Mouse (Mus musculus) heart, embryonic 11.5 days (tissue): ENCODE measurements around the gene Lpcat2. TPM values are rescaled to one million over a fixed set of nuclear protein-coding genes. Genes with fewer than 3 reads are reported as not detected.

Source experiments
- ATAC-seq: fragments of 200-750 bp; cut with Nextera tagmentation; replicated peaks from 2 replicates; pipeline ENCODE4 v1.8.0; 2017; ENCODE audit warnings: moderate library complexity; ENCODE audit not compliant: insufficient number of reproducible peaks, low FRiP score, low TSS enrichment
- H3K27ac ChIP-seq: fragments of 300-500 bp; sonication (generic); 2 replicates; pipeline ENCODE4 v1.5.1; 2014; ENCODE audit warnings: mild to moderate bottlenecking, low read depth, low read length
- H3K27me3 ChIP-seq: fragments of 300-500 bp; sonication (generic); 2 replicates; pipeline ENCODE4 v1.6.1; 2014; ENCODE audit warnings: mild to moderate bottlenecking, low read length, mixed read lengths; ENCODE audit not compliant: control insufficient read depth, insufficient read depth
- H3K36me3 ChIP-seq: fragments of 300-500 bp; sonication (generic); 2 replicates; pipeline ENCODE4 v1.6.1; 2014; ENCODE audit warnings: mild to moderate bottlenecking, low read length, moderate library complexity, mixed read lengths; ENCODE audit not compliant: control insufficient read depth, insufficient read depth
- H3K4me1 ChIP-seq: fragments of 300-500 bp; sonication (generic); 2 replicates; pipeline ENCODE4 v1.6.1; 2014; ENCODE audit warnings: low read length; ENCODE audit not compliant: control insufficient read depth, insufficient read depth
- H3K4me2 ChIP-seq: fragments of 300-500 bp; sonication (generic); 2 replicates; pipeline ENCODE4 v1.6.1; 2014; ENCODE audit warnings: mild to moderate bottlenecking, moderate library complexity
- H3K4me3 ChIP-seq: fragments of 300-500 bp; sonication (generic); 2 replicates; pipeline ENCODE4 v1.5.1; 2014; ENCODE audit warnings: low read depth, low read length
- H3K9ac ChIP-seq: fragments of 300-500 bp; sonication (generic); 2 replicates; pipeline ENCODE4 v1.6.1; 2014; ENCODE audit warnings: mild to moderate bottlenecking, low read depth, low read length, moderate library complexity
- H3K9me3 ChIP-seq: fragments of 300-500 bp; sonication (generic); replicated peaks from 2 replicates; pipeline ENCODE4 v1.6.1; 2016; ENCODE audit warnings: low read length; ENCODE audit not compliant: control insufficient read depth
- WGBS: fragments of 180-500 bp; shearing (Covaris S2); extraction: QIAGEN DNeasy Blood & Tissue Kit; methylation state at CpG from one replicate; pipeline ENCODE4 v1.1.7; 2014; ENCODE audit not compliant: insufficient replicate concordance; 5-methylcytosine and 5-hydroxymethylcytosine counted together
- polyA plus RNA-seq: library from polyadenylated mRNA; unstranded; fragments of >200 nt; fragmentation: Nextera tagmentation; extraction: Ambion mirVana; gene quantifications from 2 replicates; pipeline ENCODE4 v1.2.1, GENCODE M21; 2014

The Lpcat2 gene
- 2.0 and 2.5 TPM in 2 replicates for polyA plus RNA-seq

DNA sequence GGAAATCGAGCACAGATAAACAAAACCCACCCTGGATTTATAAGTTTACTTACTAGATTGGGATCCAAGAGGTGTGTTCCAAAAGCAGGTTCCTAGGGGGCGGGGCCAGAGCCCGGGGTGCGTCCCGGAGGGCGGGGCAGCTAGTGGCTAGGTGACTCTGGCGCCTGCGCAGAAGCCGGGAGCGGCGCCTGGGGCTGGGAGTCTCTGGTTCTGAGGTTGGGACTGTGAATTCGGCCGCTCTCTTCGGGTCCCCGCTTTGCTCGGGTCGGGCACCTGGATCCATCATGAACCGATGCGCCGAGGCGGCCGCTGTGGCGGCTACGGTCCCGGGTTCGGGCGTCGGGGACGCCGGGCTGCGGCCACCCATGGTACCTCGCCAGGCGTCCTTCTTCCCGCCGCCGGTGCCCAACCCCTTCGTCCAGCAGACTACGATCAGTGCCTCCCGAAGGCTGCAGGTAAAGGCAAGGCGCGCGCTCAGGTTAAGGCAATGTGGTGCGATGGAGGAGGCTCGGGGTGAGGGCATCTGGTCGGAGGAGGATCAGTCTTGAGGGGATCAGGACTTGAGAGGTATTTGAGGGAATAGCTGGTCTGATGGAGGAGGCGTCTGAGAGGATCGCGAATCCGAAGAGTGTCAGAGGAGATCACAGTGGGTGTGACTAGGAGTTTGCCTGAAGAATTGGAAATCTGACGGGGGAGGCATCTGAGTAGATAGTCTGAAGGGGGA is at the start of gene Lpcat2:
Gene Lpcat2 (plus strand): TSS at position 169 of the 724 bp plus-strand sequence.
- under 1% methylated on average over 50 of the region's 50 CpGs for WGBS
- peak within 1 kb of the TSS; percentile 87 for H3K4me2 ChIP-seq
- H3K4me3 ChIP-seq: peak within 1 kb of the TSS; percentile 61
- H3K36me3 ChIP-seq: no peaks in the 10 kb centered on the region
- peak within 1 kb of the TSS; percentile 66 for H3K9ac ChIP-seq
- H3K4me1 ChIP-seq: no peaks in the 10 kb centered on the region
- ATAC-seq: 0 out of 2 replicates have a peak, but pooled peaks have one; percentile 22
- H3K9me3 ChIP-seq: no peaks in the 10 kb centered on the region; the same call in 1 of the 2 replicates
- no peak within 1 kb of the TSS for H3K27ac ChIP-seq
- H3K27me3 ChIP-seq: peaks cover 7% of the 10 kb centered on the region; the same call in 1 of the 2 replicates

DNA sequence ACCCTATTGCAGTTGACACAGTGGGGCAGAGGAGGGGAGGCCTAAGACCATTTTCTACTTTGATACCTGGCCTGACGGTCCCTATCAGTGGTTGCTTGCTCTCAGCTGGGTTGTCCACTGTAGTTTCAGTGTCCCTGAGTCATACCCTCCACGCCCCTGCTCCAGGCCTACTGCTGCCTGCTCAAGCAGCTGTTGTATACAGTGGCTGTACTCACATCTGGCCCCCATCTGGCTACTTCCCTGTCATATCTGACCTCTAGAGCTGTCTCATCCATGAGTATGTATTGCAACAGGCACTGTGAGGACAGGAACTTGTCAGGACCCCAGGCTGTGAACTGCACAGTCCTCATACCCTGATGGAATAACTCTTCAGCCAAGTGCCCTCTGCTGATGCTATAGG is 42.4 kb upstream of the Lpcat2 start:
- Histone ChIP-seq H3K9me3 (no peaks in the 10 kb centered on the region), H3K4me3 (no peak overlapping the region), H3K27ac (no peak overlapping the region), H3K9ac (no peak overlapping the region), H3K4me1 (no peaks in the 10 kb centered on the region; the same call in 1 of the 2 replicates), H3K27me3 (peaks cover 5% of the 10 kb centered on the region; the same call in 1 of the 2 replicates), H3K4me2 (no peak overlapping the region), H3K36me3 (no peaks in the 10 kb centered on the region)
- ATAC-seq: no peak
- WGBS: 70% methylated on average over 2 of the region's 2 CpGs

- H3K4me3 ChIP-seq: no peak overlapping the region
- H3K27me3 ChIP-seq: peaks cover 5% of the 10 kb centered on the region; the same call in 1 of the 2 replicates
- no peak overlapping the region for H3K27ac ChIP-seq
- H3K9me3 ChIP-seq: no peaks in the 10 kb centered on the region
- no peak overlapping the region for H3K4me2 ChIP-seq
- no peaks in the 10 kb centered on the region; the same call in 1 of the 2 replicates for H3K4me1 ChIP-seq
- ATAC-seq: 0 out of 2 replicates have a peak, but pooled peaks have one; percentile 47
- H3K9ac ChIP-seq: no peak overlapping the region
- H3K36me3 ChIP-seq: no peaks in the 10 kb centered on the region
- WGBS: 78% methylated on average over 5 of the region's 5 CpGs
Observed at GRCm38 (mm10) chr8:92815661-92816060, 39.5 kb upstream of the Lpcat2 start.

DNA sequence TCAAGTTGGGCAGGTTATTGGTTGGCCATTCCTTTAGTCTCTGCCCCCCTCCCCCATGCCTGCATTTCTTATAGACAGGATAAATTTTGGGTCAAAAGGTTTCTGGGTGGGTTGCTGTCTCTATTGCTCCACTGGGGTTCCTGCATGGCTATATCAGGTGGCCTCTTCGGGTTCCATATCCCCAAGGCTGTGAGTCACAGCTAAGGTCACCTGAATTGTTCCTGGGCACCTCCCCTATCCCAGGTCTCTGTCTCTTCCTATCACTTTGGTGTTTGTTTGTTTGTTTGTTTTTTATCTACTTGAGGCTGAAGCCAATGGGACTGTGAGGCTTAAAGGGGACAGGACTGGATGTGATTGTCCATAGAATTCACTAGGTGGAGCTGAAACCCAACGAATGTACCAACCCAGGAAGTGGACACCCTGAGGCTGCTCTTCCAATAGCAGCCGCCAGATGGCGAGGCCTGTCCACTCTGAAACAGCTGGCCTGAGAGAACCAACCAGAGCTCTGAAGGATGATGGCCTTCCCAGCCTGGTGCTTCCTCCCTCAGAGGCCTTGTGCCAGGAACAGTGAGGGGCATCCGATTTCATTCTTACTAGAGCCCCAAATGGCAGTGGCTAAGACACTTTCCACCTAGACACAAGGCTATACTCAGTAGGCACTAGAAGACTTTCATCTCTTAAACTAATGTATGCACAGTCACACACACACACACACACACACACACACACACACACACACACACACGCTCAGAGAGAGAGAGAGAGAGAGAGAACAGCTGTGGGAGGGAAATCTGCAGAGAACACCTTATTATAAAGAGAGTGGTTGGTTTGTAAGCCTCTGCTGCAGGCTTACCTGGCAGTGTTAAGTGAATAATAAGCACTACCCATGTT is 37.0 kb upstream of the Lpcat2 start:
- Histone ChIP-seq H3K36me3 (no peaks in the 10 kb centered on the region), H3K4me3 (no peak overlapping the region), H3K9me3 (no peaks in the 10 kb centered on the region), H3K4me1 (no peaks in the 10 kb centered on the region; the same call in 1 of the 2 replicates), H3K9ac (no peak overlapping the region), H3K27me3 (peaks cover 5% of the 10 kb centered on the region; the same call in 1 of the 2 replicates), H3K27ac (no peak overlapping the region), H3K4me2 (no peak overlapping the region)
- peak; percentile 53 for ATAC-seq
- WGBS: 25% methylated on average over 6 of the region's 6 CpGs

DNA sequence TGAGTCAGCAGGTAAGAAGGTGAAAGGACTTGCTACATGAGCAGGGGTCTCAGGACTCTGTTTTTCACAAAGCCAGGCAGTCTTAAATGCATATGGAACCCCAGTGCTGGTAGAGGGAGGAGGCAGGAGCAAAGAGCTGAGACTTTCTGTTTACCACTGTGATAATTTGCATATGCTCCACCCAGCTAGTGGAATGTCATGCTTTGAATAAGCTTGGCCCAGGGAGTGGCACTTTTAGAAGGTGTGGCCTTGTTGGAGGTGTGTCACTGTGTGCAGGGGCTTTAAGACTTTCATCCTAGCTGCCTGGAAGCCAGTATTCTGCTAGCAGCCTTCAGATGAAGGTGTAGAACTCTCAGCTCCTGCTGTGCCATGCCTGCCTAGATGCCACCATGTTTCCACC is 34.0 kb upstream of the Lpcat2 start:
- Histone ChIP-seq H3K27ac (no peak overlapping the region), H3K4me3 (no peak overlapping the region), H3K4me2 (no peak overlapping the region), H3K9me3 (no peaks in the 10 kb centered on the region), H3K9ac (no peak overlapping the region), H3K27me3 (peaks cover 5% of the 10 kb centered on the region; the same call in 1 of the 2 replicates), H3K36me3 (no peaks in the 10 kb centered on the region), H3K4me1 (no peaks in the 10 kb centered on the region; the same call in 1 of the 2 replicates)
- ATAC-seq: no peak

DNA sequence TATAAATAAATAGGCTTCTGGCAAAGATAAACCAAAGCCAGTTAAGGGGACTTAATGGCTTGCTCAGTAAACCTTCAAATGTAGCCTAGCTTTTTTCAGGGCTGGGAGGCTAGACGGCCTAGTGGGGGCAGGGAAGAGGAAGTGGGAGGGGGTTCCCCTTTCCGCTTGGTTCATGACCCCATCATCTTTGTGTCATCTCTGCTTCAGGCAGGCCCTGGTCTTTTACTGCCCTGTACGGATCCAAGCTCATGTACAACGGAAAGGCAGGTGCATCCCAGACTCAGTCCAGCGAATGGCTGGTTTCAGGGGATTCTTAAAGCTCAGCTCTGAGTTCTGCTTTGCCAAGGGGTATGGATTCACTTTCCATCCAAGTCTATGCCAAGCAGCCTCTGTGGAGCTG is 32.8 kb upstream of the Lpcat2 start:
- Histone ChIP-seq H3K4me2 (no peak overlapping the region), H3K27me3 (peaks cover 9% of the 10 kb centered on the region), H3K27ac (no peak overlapping the region), H3K9ac (no peak overlapping the region), H3K36me3 (no peaks in the 10 kb centered on the region), H3K4me1 (no peaks in the 10 kb centered on the region; the same call in 1 of the 2 replicates), H3K4me3 (no peak overlapping the region), H3K9me3 (no peaks in the 10 kb centered on the region)
- ATAC-seq: no peak
- WGBS: 74% methylated on average over 5 of the region's 5 CpGs

DNA sequence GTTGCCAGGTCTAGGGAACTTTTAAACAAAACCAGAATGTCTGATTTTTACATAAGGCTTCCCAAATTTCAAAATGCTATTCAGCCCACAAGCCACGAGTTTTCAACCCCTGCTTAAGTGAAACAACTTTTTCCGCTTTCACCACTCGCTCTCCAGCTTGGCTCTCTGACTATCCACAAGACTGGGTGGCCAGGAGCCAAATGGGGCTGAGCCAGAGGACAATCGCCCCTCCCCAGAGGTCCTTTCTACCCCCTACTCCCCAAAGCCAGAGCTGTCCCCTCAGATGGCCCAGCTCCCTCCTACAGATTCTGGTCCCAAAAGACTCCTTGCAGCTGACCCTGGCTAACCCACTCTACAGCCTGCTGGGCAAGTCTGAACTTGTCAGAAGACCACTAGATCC is 29.1 kb upstream of the Lpcat2 start:
- Histone ChIP-seq H3K27ac (no peak overlapping the region), H3K9me3 (no peaks in the 10 kb centered on the region), H3K9ac (no peak overlapping the region), H3K4me3 (no peak overlapping the region), H3K36me3 (no peaks in the 10 kb centered on the region), H3K27me3 (peaks cover 18% of the 10 kb centered on the region), H3K4me2 (no peak overlapping the region), H3K4me1 (no peaks in the 10 kb centered on the region; the same call in 1 of the 2 replicates)
- WGBS: 67% methylated on average over 4 of the region's 4 CpGs
- ATAC-seq: no peak

GRCm38 (mm10) chr8:92827243-92828034 is 27.7 kb upstream of the Lpcat2 start, which contains the start of gene Mmp2:
Gene Mmp2, plus strand, starts transcription at chr8:92827291.
- 2% methylated on average over 34 of the region's 37 CpGs for WGBS

More at GRCm38 (mm10) chr8:92827243-92828034, 27.7 kb upstream of the Lpcat2 start, which contains the start of gene Mmp2:
- peak within 1 kb of the TSS; percentile 75 for H3K27ac ChIP-seq
- ATAC-seq: no peak; the same call in 1 of the 2 replicates
- no peaks in the 10 kb centered on the region; the same call in 1 of the 2 replicates for H3K4me1 ChIP-seq
- peak within 1 kb of the TSS; percentile 56 for H3K4me3 ChIP-seq
- H3K9me3 ChIP-seq: no peaks in the 10 kb centered on the region
- peak within 1 kb of the TSS; percentile 77 for H3K4me2 ChIP-seq
- peak within 1 kb of the TSS; percentile 79 for H3K9ac ChIP-seq
- H3K36me3 ChIP-seq: no peaks in the 10 kb centered on the region
- peaks cover 18% of the 10 kb centered on the region for H3K27me3 ChIP-seq
